Mouse (Mus musculus): ENCODE measurements at regions not wholly inside any gene's neighbourhood (a gene's known extent, or its start where the extent isn't known, plus 50 kb on each side); places are given as distances from the start of the nearest gene placed in this dataset.

GRCm38 (mm10) chr3:130827021-130827420 is 96.8 kb upstream of the Rpl34 start:
- H3K27ac ChIP-seq (ENCODE audit: low read depth, low read length): no peak overlapping the region
- H3K9me3 ChIP-seq (ENCODE audit: control insufficient read depth, low read length): no peaks in the 10 kb centered on the region
- 77% methylated on average over 6 of the region's 6 CpGs for WGBS
- no peaks in the 10 kb centered on the region for H3K27me3 ChIP-seq (replicated peaks; ENCODE audit: control insufficient read depth, insufficient read depth, low read length)
- DNase-seq (ENCODE audit: low spot score): no peak
- H3K4me1 ChIP-seq (replicated peaks; ENCODE audit: control insufficient read depth, insufficient read depth, low read length): no peaks in the 10 kb centered on the region
- no peak overlapping the region for H3K4me3 ChIP-seq (ENCODE audit: low read depth, low read length)
- no peak overlapping the region for H3K9ac ChIP-seq (ENCODE audit: low read depth, low read length)
- H3K36me3 ChIP-seq (ENCODE audit: control insufficient read depth, insufficient read depth, low read length): no peaks in the 10 kb centered on the region
- ATAC-seq (replicated peaks; ENCODE audit: low FRiP score): no peak
- H3K4me2 ChIP-seq: no peak overlapping the region

- DNase-seq (ENCODE audit: low spot score): no peak
- H3K9ac ChIP-seq (ENCODE audit: low read depth, low read length): no peak overlapping the region
- H3K9me3 ChIP-seq (ENCODE audit: control insufficient read depth, low read length): no peaks in the 10 kb centered on the region
- WGBS: 76% methylated on average over 9 of the region's 9 CpGs
- ATAC-seq (replicated peaks; ENCODE audit: low FRiP score): no peak
- no peak overlapping the region for H3K4me3 ChIP-seq (ENCODE audit: low read depth, low read length)
- no peaks in the 10 kb centered on the region for H3K27me3 ChIP-seq (replicated peaks; ENCODE audit: control insufficient read depth, insufficient read depth, low read length)
- no peaks in the 10 kb centered on the region for H3K36me3 ChIP-seq (ENCODE audit: control insufficient read depth, insufficient read depth, low read length)
- no peak overlapping the region for H3K4me2 ChIP-seq
- H3K27ac ChIP-seq (ENCODE audit: low read depth, low read length): no peak overlapping the region
- H3K4me1 ChIP-seq (replicated peaks; ENCODE audit: control insufficient read depth, insufficient read depth, low read length): no peaks in the 10 kb centered on the region
Measured at GRCm38 (mm10) chr3:130819837-130820098, 89.6 kb upstream of the Rpl34 start.

- Histone ChIP-seq H3K4me3 (ENCODE audit: low read depth, low read length) (no peak overlapping the region), H3K27ac (ENCODE audit: low read depth, low read length) (no peak overlapping the region), H3K36me3 (ENCODE audit: control insufficient read depth, insufficient read depth, low read length) (no peaks in the 10 kb centered on the region), H3K4me2 (peak overlapping the region; percentile 63), H3K9ac (ENCODE audit: low read depth, low read length) (no peak overlapping the region), H3K9me3 (ENCODE audit: control insufficient read depth, low read length) (no peaks in the 10 kb centered on the region), H3K27me3 (replicated peaks; ENCODE audit: control insufficient read depth, insufficient read depth, low read length) (no peaks in the 10 kb centered on the region), H3K4me1 (replicated peaks; ENCODE audit: control insufficient read depth, insufficient read depth, low read length) (no peaks in the 10 kb centered on the region)
- no peak for ATAC-seq (replicated peaks; ENCODE audit: low FRiP score)
- no peak for DNase-seq (ENCODE audit: low spot score)
- WGBS: 43% methylated on average over 17 of the region's 17 CpGs
Measured at GRCm38 (mm10) chr3:130819031-130819836, 89.0 kb upstream of the Rpl34 start.

- Histone ChIP-seq H3K4me2 (peak overlapping the region; percentile 63), H3K4me1 (replicated peaks; ENCODE audit: control insufficient read depth, insufficient read depth, low read length) (no peaks in the 10 kb centered on the region), H3K27ac (ENCODE audit: low read depth, low read length) (no peak overlapping the region), H3K9ac (ENCODE audit: low read depth, low read length) (0 out of 2 replicates have a peak overlapping the region, but pooled peaks have one; percentile 12), H3K9me3 (ENCODE audit: control insufficient read depth, low read length) (no peaks in the 10 kb centered on the region), H3K36me3 (ENCODE audit: control insufficient read depth, insufficient read depth, low read length) (no peaks in the 10 kb centered on the region), H3K27me3 (replicated peaks; ENCODE audit: control insufficient read depth, insufficient read depth, low read length) (no peaks in the 10 kb centered on the region), H3K4me3 (ENCODE audit: low read depth, low read length) (no peak overlapping the region)
- peak; percentile 68 for ATAC-seq (replicated peaks; ENCODE audit: low FRiP score)
- peak; percentile 80 for DNase-seq (ENCODE audit: low spot score)
- WGBS: 5% methylated on average over 18 of the region's 18 CpGs
Measured at GRCm38 (mm10) chr3:130818467-130819030, 88.4 kb upstream of the Rpl34 start.

GRCm38 (mm10) chr3:130809696-130810665 is 79.8 kb upstream of the Rpl34 start:
- WGBS: 67% methylated on average over 19 of the region's 19 CpGs
- no peaks in the 10 kb centered on the region for H3K9me3 ChIP-seq (ENCODE audit: control insufficient read depth, low read length)
- no peaks in the 10 kb centered on the region for H3K36me3 ChIP-seq (ENCODE audit: control insufficient read depth, insufficient read depth, low read length)
- H3K9ac ChIP-seq (ENCODE audit: low read depth, low read length): no peak overlapping the region
- H3K27ac ChIP-seq (ENCODE audit: low read depth, low read length): no peak overlapping the region
- no peak for DNase-seq (ENCODE audit: low spot score)
- H3K4me1 ChIP-seq (replicated peaks; ENCODE audit: control insufficient read depth, insufficient read depth, low read length): no peaks in the 10 kb centered on the region
- H3K27me3 ChIP-seq (replicated peaks; ENCODE audit: control insufficient read depth, insufficient read depth, low read length): no peaks in the 10 kb centered on the region
- no peak overlapping the region for H3K4me3 ChIP-seq (ENCODE audit: low read depth, low read length)
- H3K4me2 ChIP-seq: no peak overlapping the region
- no peak for ATAC-seq (replicated peaks; ENCODE audit: low FRiP score)

- no peaks in the 10 kb centered on the region for H3K36me3 ChIP-seq (ENCODE audit: control insufficient read depth, insufficient read depth, low read length)
- H3K27ac ChIP-seq (ENCODE audit: low read depth, low read length): no peak overlapping the region
- no peak overlapping the region for H3K9ac ChIP-seq (ENCODE audit: low read depth, low read length)
- H3K4me1 ChIP-seq (replicated peaks; ENCODE audit: control insufficient read depth, insufficient read depth, low read length): no peaks in the 10 kb centered on the region
- no peak for DNase-seq (ENCODE audit: low spot score)
- H3K9me3 ChIP-seq (ENCODE audit: control insufficient read depth, low read length): no peaks in the 10 kb centered on the region
- WGBS: 87% methylated on average over 3 of the region's 3 CpGs
- no peak overlapping the region for H3K4me2 ChIP-seq
- H3K27me3 ChIP-seq (replicated peaks; ENCODE audit: control insufficient read depth, insufficient read depth, low read length): no peaks in the 10 kb centered on the region
- no peak overlapping the region for H3K4me3 ChIP-seq (ENCODE audit: low read depth, low read length)
- ATAC-seq (replicated peaks; ENCODE audit: low FRiP score): no peak
Measured at GRCm38 (mm10) chr3:130805345-130805744, 75.1 kb upstream of the Rpl34 start.

GRCm38 (mm10) chr3:130804327-130804662 is 74.1 kb upstream of the Rpl34 start:
- WGBS: 57% methylated on average over 6 of the region's 6 CpGs
- DNase-seq (ENCODE audit: low spot score) (no peak), ATAC-seq (replicated peaks; ENCODE audit: low FRiP score) (no peak)
- Histone ChIP-seq H3K4me2 (no peak overlapping the region), H3K36me3 (ENCODE audit: control insufficient read depth, insufficient read depth, low read length) (no peaks in the 10 kb centered on the region), H3K4me3 (ENCODE audit: low read depth, low read length) (no peak overlapping the region), H3K9me3 (ENCODE audit: control insufficient read depth, low read length) (no peaks in the 10 kb centered on the region), H3K9ac (ENCODE audit: low read depth, low read length) (no peak overlapping the region), H3K4me1 (replicated peaks; ENCODE audit: control insufficient read depth, insufficient read depth, low read length) (no peaks in the 10 kb centered on the region), H3K27ac (ENCODE audit: low read depth, low read length) (no peak overlapping the region), H3K27me3 (replicated peaks; ENCODE audit: control insufficient read depth, insufficient read depth, low read length) (no peaks in the 10 kb centered on the region)

- no peaks in the 10 kb centered on the region for H3K27me3 ChIP-seq (replicated peaks; ENCODE audit: control insufficient read depth, insufficient read depth, low read length)
- no peak overlapping the region for H3K27ac ChIP-seq (ENCODE audit: low read depth, low read length)
- 25% methylated on average over 12 of the region's 12 CpGs for WGBS
- no peaks in the 10 kb centered on the region for H3K4me1 ChIP-seq (replicated peaks; ENCODE audit: control insufficient read depth, insufficient read depth, low read length)
- H3K4me3 ChIP-seq (ENCODE audit: low read depth, low read length): no peak overlapping the region
- no peaks in the 10 kb centered on the region for H3K36me3 ChIP-seq (ENCODE audit: control insufficient read depth, insufficient read depth, low read length)
- DNase-seq (ENCODE audit: low spot score) (no peak), ATAC-seq (replicated peaks; ENCODE audit: low FRiP score) (no peak)
- H3K9ac ChIP-seq (ENCODE audit: low read depth, low read length): no peak overlapping the region
- H3K4me2 ChIP-seq: peak overlapping the region; percentile 1; the same call in 1 of the 2 replicates
- H3K9me3 ChIP-seq (ENCODE audit: control insufficient read depth, low read length): no peaks in the 10 kb centered on the region
Measured at GRCm38 (mm10) chr3:130803591-130804326, 73.6 kb upstream of the Rpl34 start.

Measured in liver, embryonic 11.5 days (tissue).